Mouse (Mus musculus): Measurements from ENCODE around the gene Arrdc1.

DNA sequence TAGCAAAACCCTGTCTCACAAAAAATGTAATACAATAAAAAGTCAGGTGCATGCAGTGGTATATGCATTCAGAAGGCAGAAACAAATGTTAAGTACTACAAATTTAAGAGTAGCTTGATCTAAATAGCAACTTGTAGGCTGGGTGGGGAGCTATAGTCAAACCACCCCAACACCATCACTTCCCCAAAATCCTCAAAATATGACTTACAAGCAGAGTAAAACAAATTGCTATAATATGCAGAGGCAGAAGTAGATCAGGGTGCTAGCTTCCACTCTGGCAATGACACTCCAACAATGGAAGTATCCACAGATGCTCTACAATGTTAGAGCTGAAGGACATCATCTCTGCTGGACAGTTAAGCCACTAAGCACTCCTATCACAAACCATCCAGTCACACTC, 22.5 kb downstream of the Arrdc1 start:
- TF ChIP-seq POLR2A (IDR thresholded peaks at IDR 0.05; ENCODE audit: insufficient read length, low read depth) (no peak), USF1 (IDR thresholded peaks at IDR 0.05; ENCODE audit: low read depth) (no peak), POLR2AphosphoS2 (IDR thresholded peaks at IDR 0.05; ENCODE audit: insufficient read length, low read depth) (no peak), MYOD1 (IDR thresholded peaks at IDR 0.05; ENCODE audit: control insufficient read depth in 1 of 3, insufficient read length in 2 of 3, low read depth in 2 of 3) (no peak), CEBPB (IDR thresholded peaks at IDR 0.05; ENCODE audit: insufficient read depth, poor library complexity, severe bottlenecking) (no peak), TCF12 (IDR thresholded peaks at IDR 0.05; ENCODE audit: insufficient read depth, poor library complexity, severe bottlenecking) (no peak), MAX (IDR thresholded peaks at IDR 0.05; ENCODE audit: low read depth) (no peak), SRF (IDR thresholded peaks at IDR 0.05; ENCODE audit: control insufficient read depth, insufficient read length, low read depth) (no peak), E2F4 (IDR thresholded peaks at IDR 0.05; ENCODE audit: insufficient read depth) (no peak)
